Mouse (Mus musculus): ENCODE results near the gene Prkaa1. TPM values are rescaled to one million over a fixed set of nuclear protein-coding genes. Genes with fewer than 3 reads are reported as not detected.
"Not testable (repeated sequence)": the region's sequence is repeated elsewhere in the genome, so short reads cannot be mapped to it uniquely, and the experiment has no call there.

The Prkaa1 gene
- total RNA-seq, 4 experiments from 2014 or later, result 33.2 to 42.6 (median 37.3) TPM

DNA sequence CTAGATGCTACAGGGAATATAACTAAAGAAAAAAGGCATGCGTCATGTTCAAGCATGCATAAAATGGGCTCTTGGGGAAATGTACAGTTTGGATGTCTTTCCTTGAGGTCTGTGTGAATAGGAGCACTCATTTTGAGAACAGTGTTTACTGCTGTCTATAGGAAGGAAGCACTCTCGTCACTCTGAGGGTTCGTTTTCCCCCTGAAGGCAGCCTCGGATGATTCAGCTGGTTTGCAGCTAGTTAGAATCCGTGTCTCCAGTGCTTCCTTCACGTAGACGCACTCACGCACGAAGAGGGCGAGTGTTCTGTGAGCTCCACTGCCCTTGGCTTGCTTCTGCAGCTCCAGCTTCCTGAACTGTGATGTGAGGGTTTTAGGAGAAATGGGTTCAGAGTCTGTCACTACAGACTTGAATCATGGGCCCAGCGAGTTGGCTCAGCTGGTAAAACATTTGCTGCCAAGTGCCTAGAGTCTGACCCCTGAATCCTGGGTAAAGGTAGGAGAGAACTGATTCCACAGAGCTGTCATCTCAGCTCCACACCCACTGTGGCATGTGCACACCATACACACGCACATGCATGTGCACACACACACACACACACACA lies 29.7 kb downstream of the Prkaa1 start:
- no peak for DNase-seq

DNA sequence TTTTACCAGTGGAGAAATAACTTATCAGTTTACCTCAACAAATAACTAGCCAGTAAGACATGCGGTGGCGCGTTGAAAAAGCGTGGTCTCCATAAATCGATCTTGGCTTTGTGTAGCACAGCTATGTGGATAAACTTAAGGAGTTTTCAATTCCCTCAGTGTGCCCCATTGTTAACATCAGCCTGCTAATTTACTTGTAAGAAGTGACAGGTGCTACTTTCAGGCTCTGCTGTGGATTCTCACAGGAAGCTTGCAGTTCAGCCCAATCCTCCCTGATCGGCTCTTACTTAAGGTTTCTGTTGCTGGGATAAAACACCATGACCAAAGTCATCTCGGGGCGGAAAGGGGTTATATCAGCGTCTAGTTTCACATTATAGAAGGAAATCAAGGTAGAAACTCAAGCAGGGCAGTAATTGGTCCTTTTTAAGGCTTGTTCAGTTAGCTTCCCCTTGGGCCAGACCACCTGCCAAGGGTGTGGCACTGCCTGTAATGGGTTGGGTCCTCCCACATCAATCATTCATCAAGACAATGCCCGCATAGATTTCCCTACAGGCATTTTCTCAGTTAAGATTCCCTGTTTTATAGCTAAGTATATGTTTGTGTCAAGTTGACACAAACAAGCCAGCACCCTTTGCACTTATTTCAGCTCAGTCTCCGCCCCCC lies 41.1 kb downstream of the Prkaa1 start:
- DNase-seq, result no peak

DNA sequence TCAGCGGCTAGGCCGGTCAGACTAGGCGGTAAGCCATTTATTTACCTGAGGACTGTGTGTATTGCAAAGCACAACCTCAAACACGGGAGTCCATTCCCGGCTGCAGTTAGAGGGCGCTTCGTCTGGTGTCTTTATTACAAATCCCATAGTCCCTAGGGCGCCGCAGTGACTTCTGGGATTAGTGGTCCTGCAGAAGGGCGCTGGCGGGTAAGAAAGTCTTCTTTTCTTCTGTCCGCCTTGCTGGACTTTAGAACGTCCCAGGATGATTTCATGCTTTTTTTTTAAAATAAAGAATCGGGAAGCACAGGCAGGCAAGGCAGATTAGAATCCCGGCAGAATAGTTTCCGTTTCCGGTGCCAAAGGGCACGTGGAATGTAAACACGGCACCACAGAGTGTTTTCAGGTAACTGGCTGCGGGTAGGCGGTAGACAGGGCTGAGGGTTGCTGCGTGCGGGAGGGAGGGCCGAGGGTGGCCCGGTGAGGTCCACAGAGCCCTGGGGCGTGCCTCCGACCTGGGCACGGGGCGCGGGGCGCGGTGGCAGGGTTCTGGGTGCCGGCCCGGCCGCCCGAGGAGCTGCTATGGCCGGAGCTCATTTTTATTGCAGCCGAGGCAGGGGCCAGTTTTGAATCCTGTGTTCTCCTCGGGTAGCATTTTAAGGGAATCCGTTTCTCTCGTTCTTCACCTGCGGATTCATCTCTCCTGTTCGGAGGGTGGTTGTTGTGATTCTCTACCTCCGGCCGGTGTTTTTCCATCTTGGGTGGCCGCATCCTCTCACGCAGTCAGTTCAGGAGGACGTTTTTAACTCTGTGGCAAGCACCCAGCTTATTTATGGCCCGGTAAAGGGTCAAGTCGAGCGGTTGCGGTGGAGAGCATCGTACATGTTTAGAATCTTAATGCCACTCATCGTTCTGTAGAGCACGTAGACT lies 42.0 kb downstream of the Prkaa1 start, which contains the start of gene Ttc33:
TSS of gene Ttc33 (plus strand) at position 160 of the 927 bp plus-strand sequence.
- DNase-seq, result peak; percentile 70

DNA sequence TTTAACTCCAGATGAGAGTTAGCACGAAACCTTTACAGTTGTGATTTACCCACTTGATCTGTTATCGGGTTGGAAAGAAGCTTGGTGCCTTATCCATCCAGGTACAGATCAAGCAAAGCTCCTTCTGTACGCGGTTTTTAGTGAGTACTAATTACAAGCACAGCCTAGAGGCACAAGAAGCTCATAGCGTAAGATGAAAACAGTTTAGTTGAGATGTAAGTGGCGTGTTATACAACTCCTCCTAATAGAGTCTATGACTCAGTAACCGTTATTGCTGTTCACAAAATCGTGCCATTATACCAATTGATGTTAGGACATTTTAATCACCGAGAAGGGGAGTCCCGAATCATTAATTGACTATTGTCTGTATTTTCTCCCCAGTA lies 42.6 kb downstream of the Prkaa1 start:
- DNase-seq, result no peak

DNA sequence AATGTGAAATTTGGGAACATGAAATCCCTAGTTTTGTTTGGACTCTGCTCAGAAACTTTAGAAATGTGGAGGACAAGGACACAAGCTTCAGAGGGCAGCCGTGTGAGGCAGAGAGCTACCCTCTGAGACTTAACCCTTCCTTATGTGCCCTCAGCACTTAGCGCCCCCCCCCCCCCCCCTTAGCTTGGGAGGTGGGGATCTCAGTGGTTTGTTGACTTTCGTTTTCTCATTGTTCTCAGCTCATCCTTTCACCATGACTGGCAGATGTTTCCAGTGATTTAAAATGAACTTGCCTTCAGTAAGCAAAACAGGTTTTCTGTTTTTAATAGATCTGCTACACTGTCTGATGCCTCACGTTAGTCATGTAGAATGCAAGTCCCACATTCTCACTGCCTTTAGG lies 43.5 kb downstream of the Prkaa1 start:
- no peak for DNase-seq

DNA sequence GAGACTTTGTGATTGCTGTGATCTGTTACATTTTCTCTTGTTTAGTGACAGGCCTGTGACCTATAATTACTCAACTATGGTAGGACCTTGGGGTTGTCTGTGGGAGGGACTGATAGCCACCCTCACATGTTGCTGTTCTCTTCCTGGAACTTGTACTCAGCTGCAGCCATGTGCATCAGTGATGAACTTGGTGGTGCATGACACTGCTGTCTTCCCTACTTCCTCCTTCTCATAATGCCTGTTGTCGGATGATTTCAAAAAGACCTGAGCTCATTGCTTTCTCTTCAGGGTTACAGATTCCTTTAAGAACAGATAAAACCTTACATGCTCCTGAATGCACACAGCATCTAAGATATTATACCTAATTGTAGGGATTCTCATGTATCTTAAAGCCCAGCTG lies 44.4 kb downstream of the Prkaa1 start:
- DNase-seq, result no peak

DNA sequence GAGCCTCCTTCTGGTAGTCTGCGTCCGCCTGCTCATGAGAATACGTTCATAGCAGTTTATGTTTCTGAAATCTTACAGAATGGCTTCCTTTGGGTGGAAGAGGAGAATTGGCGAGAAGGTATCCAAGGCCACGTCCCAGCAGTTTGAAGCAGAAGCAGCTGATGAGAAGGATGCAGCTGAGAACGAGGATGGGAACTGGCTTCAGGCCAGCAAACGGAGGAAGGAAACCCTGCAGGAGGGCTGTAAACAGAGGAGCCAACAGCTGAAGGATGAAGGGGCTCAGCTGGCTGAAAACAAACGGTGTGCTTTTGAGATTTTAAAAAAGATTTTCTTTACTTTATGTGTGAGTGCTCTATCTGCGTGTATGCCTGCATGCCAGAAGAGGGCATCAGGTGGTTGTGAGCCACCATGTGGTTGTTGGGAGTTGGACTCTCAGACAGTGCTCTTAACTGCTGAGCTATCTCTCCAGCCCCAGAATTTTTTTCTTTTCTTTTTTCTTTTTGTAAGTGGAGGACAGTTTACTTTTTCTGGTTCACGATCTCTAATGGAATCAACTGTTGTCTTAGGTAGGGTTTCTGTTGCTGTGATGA lies 45.9 kb downstream of the Prkaa1 start:
- DNase-seq, result no peak

DNA sequence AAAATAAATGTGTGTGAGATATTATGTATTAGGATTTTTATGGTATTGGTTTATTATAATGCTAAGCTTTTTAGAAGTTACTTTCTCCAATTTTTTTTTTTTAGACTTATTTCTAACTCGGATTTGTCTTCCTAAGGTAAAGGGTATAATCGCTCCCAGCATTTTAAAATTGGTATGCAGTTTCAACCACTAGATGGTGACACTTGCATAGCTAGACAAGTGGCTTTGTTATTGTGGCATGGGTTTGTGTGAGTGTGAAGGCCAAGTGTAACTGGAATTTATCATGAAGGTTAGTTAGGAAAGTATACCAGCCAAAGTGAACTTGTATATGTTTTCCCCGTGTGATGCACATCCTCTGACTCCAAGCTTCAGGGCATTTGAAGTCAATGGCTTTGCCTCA lies 50.2 kb downstream of the Prkaa1 start:
- no peak for DNase-seq

DNA sequence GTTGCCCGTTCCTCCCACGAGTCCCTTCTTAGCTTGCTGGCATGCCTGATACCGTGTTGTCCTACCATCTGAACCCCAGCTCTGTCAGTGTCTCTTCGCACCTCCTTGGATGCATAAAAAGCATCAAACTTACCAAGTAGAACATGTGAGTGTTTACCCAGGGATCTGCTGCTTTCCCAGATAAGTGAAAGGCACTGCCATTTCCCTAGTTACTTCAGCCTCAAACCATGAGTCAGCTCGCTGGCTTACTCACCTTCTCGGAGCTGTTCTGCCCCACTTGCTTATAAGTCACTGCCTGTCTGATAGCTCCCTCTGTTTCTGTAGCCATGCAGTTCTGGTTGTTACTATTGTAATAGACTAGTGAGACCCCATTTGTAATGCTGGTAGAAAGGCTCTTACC lies 50.8 kb downstream of the Prkaa1 start:
- DNase-seq, result peak; percentile 23

DNA sequence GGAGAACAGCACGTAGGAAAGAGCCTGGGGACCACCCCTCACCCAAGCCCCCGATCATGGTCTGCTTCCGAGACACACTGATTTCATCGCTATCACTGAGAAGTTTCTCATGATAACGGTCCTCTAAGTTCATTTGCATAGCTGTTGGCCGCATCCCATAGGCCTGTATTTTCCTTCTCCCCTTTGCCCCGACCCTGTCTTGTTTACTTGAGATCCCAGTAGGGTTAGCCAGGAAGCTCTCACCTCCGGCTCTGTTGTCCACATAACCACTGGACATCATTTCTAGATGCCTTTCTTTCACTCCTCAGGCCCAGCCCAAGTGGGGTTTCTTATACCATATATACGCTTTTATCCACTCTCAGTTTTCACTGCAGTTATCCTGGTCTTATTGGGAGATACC lies 51.3 kb downstream of the Prkaa1 start:
- no peak for DNase-seq

DNA sequence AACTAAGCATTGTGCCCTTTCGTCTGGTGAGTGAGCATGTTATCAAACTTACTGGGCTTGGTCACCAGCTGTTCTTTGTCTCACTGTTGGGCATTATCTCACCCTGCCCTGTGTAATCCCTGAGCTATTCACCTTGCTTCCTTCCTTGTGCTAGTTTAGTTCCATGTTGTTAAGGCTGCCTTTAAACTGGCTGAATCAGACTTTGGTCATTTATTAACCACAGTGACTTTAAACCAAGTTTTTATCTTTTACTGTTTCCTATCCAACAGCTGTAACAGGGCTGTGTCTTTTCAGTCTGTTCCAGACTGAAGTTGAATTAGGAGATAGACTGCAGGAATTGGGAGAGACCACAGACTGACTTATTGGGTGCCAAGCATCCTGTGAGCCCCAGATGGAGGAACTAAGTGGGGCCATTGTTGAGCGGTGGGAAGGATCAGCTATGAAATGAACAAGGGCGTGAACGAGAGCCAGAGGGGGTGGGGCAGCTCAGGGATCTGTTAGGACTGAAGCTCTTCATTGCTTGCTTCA lies 52.4 kb downstream of the Prkaa1 start:
- DNase-seq, result no peak

DNA sequence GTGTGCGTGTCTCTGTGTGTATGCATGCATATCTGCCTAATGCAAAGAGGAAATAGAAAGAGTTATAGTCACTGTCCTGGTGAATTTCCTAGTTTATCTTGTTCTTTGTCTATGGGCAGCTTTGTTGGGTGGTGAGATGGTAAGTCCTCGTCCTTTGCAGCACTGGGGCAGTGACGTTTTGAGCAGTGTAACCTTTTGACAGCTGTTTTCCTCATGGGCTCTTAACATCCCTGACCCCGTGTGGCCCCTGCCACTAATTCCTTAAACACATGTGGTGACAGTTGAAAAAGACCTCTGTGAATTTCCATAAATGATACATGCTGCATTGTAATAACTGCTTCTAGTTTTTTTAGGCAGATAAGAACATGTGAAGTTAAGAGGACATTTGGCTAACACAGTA lies 53.0 kb downstream of the Prkaa1 start:
- no peak for DNase-seq

DNA sequence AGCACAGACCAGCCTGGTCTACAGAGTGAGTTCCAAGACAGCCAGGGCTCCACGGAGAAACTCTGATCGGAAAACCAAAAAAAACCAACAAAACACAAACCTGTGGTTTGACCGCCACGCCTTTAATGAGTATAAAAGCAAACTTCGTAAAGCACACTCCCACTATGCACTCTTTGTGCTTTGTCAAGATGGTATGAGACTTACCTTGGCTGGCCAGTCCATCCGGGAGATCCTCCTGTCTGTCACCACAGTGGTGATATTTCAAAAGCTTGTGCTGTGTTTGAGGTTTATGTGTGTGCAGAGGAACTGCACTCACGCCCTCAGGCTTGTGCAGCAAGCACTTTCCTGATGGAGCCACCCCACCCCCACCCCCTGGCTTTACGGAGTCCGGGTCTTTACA lies 61.6 kb downstream of the Prkaa1 start:
- DNase-seq, result no peak

DNA sequence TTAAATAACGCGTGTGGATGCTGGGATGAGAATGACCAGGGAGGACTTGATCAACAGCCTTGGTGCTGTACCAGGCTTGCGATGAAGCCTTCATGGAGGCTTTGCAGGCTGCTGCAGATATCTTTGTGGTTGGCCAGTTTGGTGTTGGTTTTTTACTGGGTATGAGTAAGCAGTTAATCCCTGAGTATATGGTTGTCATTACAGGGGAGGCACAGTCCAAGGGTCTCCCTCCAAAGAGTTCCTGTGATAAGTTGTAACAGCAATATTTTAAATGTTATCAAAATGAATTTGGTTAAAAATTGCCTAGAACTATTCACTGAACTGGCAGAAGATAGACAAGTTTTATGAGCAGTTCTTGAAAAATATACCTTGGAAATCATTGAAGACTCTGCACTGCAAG lies 65.5 kb downstream of the Prkaa1 start:
- no peak for DNase-seq

DNA sequence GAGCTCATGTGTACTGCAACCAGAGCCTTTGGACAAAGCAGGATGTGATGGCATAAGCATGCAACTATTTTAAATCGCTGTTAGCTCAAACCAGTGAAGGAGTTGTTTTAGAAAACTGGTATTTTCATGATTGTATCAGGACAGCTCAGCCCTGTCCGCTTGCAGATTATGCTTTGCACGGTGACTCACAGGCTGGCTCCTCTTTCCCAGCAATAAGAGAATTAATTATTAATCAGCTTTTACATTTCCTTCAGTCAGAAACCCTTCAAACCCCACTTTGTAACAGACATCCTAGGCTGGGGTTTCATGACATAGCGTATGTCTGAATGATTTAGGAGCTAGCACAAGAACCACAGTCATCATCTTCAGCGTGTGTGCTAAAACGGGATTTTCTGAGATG lies 76.8 kb downstream of the Prkaa1 start:
- no peak for DNase-seq

DNA sequence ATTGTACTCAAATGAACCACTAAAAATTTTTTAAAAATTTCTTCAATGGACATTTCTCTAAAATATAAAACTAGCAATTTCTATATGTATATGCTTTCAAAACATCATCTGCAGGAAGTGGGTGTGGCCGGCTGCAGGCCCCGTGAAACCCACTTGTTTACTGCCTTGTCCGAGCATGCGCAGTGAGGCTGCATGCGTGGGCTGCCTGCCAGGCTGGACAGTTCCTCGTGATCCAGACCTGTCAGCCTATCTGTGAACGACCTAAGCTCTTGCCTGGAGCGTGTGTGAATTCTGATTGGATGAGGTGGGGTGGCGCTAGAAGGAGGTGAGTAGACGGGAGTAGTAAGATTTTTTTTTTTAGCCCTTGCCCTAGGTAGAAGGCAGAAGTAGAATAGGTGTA lies 87.1 kb downstream of the Prkaa1 start:
- not testable (repeated sequence) for DNase-seq

Other genes with a start within 250 kb of the Prkaa1 start
- gene Mroh2b, start 245.1 kb upstream of the Prkaa1 start, total RNA-seq (2022), result not detected
- gene C7, start 80.1 kb upstream of the Prkaa1 start, total RNA-seq (2022), result 10 to 100 TPM; 12.9 to 50.2 (median 30.7) TPM
- 10 to 100 TPM in 3 of 4 experiments, 1 to 10 TPM in 1; 9.5 to 12.0 (median 10.8) TPM for gene Card6, start 35.3 kb upstream of the Prkaa1 start, total RNA-seq (2022)
- 100 to 1,000 TPM; 411 to 520 (median 488) TPM for gene Rpl37, start 27.2 kb upstream of the Prkaa1 start, total RNA-seq (2022)
- 10 to 100 TPM; 61.4 to 94.8 (median 70.7) TPM for gene Ttc33, start 41.7 kb downstream of the Prkaa1 start, total RNA-seq (2022)
- 1 to 10 TPM; 1.4 to 2.2 (median 1.6) TPM for gene Ptger4, start 100.3 kb downstream of the Prkaa1 start, total RNA-seq (2022)